Mouse (Mus musculus): ENCODE results near the gene Map1lc3b.

DNA sequence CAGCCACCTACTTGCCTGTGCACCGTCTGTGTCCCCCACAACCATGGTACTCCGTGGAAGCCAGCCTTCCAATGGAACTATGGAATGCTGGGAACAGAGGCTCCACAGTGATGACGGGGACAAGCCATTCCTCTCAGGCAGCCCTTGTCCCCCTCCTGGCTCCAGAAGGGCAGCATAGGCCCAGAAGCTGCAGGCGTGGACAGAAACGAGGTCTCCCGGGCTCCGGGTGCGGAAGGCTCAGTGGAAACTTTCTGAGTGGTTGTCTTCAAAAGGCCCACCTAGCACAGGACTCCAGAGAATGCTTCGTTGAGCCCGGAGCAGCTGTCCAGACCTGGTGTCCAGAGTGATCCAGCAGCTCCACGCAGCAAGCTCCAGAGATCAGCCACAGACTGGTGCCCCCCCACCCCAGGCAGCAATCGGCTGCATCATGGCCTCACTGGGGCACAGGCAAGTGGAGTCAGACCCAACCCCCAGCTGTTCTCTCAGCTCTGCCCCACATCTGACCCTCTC is 45.8 kb upstream of the Map1lc3b start, which contains the start of gene 1700018B08Rik:
- TF ChIP-seq CTCF (IDR thresholded peaks at IDR 0.05; ENCODE audit: low read depth, low read length) (no peak), POLR2A (IDR thresholded peaks at IDR 0.05; ENCODE audit: borderline replicate concordance, low read depth, low read length) (no peak)
